Mouse (Mus musculus): ENCODE data around the gene Pamr1. TPM values are rescaled to one million over a fixed set of nuclear protein-coding genes. Genes with fewer than 3 reads are reported as not detected.

The Pamr1 gene
- total RNA-seq, 2 experiments from 2014 or later = 1.5 to 3.8 TPM

DNA sequence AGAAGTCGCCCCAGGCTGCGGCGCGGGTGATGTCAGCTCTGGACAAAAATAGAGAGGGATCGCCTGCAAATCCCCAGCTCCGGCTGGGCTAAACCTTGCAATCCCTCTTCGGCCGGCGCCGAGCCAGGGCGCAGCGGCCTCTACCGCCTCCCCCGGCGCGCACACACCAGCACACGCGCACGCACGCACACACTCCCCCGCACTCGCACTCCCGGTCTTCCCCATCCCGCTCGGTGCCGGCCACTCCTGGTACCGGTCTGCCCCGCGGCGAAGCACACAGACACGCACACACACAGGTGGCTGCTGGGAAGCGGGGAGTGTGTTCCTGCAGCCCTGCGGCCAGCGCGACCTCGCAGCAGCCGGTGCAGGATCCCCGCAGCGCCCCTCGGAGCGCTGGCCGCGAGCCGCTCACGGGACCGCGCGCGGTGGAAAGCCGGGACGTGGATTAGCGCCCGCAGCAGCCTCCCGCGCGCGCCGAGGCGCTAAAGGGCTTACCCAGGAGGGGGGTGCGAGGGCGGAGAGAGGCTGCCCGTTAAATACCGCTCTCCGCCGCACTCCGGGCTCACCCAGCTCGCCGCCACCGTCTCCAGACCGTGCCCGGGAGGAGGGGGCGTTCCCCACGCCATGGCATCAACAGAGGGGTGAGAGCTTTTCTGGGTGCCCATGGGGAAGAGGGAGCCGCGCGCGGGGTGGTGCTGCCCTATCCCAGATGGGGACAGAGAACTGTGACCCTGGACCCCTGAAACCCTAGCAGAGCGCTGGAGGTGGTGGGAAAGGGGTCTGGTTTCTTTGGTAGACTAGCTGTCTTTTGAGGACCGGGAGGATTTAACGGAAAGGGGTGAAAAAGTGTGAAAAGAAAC, 109.1 kb downstream of the Pamr1 start:
- DNase-seq (ENCODE audit: low spot score in 2 of 2) = peak; percentile 11 to 21

DNA sequence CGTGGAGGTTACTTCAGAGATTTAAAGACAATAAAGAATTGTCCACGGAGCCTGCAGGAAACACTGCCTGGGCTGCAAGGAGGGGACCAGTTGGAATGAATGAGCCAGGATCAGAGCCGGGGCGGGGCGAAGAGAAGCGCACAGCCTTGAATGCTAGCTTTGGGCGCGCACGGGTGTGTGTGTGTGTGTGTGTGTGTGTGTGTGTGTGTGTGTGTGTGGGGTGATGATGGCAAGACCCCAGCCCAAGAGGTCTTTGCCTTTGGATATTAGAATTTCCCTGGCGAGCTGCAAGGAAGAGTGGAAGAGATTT, 109.7 kb downstream of the Pamr1 start:
- no peak for DNase-seq (ENCODE audit: low spot score in 2 of 2)

DNA sequence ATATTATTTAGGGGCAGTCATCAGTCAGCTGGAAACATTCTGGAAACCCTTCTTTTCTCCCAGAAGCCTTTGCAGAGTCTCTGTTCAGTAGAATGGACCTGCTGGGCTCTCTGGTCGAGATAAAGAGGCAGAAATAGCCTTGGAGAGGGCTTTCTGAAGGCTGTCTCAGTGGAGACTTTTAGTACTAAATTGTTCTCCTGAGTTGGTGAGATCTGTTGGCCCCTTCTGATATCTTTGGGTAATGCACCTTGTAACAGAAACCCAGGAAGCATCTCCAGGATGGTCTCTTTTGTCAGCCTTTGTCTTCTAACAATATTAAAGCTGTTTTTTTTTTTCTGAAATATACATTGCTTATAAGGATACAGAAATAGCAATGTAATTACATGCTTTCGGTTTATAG, 111.2 kb downstream of the Pamr1 start:
- no peak for DNase-seq (ENCODE audit: low spot score in 2 of 2)

- DNase-seq (ENCODE audit: low spot score in 2 of 2) = no peak
These were observed 113.1 kb downstream of the Pamr1 start for GRCm38 (mm10) chr2:102662911-102663310.

GRCm38 (mm10) chr2:102663339-102663738, 113.5 kb downstream of the Pamr1 start:
- no peak for DNase-seq (ENCODE audit: low spot score in 2 of 2)

GRCm38 (mm10) chr2:102663865-102664264, 114.1 kb downstream of the Pamr1 start:
- DNase-seq (ENCODE audit: low spot score in 2 of 2) = no peak

- no peak for DNase-seq (ENCODE audit: low spot score in 2 of 2)
These were observed 118.2 kb downstream of the Pamr1 start for GRCm38 (mm10) chr2:102667981-102668380.

- no peak for DNase-seq (ENCODE audit: low spot score in 2 of 2)
These were observed 119.8 kb downstream of the Pamr1 start for GRCm38 (mm10) chr2:102669580-102669979.

- no peak for DNase-seq (ENCODE audit: low spot score in 2 of 2)
These were observed 124.8 kb downstream of the Pamr1 start for GRCm38 (mm10) chr2:102674582-102674981.

DNA sequence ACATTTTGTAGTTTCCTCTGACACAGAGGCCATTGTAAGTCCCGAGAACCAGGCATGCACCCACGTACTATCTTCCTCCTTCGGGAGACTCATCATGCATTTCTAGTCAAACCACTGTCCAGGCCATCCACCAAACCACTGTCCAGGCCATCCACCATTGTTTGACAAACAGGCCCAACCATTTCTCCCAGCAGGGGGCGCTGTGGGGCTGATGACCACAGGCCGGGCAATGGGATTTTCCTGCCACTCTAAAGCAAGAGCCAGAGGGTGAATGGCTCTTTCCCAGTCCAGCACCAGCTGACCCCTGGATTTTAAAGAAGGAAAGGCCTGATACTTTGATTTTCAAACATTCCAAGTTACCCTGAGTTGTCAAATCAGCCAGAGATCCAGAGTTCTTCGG, 125.5 kb downstream of the Pamr1 start:
- DNase-seq (ENCODE audit: low spot score in 2 of 2) = peak; percentile 62 to 67

DNA sequence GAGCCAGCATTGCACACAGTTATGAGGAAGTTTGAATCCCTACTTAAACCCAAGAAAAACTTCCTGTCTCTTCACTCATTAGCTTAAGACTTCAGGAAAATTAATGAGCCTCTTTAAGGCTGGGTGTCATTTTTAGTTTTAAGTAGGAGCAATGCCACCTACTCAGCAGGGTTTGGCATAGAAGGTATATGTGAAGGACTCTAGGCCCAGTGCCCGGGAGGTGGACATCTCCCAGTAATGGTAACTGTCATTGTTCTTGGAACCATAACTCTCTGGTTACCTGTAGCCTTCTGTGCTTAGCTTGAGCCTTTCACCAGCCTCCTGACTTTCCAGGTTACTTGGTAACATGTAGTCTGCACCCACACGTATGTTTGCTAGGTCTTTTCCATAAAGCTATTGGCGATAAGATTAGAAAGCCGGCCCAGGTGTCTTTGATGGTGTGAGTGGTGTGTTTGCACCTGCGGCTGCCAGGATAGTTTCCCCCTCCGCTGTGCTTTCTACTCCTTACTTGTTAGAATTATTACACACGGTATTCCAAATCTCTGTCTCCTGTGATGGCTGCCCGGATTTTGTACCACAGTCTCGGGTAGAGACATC, 127.0 kb downstream of the Pamr1 start:
- no peak for DNase-seq (ENCODE audit: low spot score in 2 of 2)

DNA sequence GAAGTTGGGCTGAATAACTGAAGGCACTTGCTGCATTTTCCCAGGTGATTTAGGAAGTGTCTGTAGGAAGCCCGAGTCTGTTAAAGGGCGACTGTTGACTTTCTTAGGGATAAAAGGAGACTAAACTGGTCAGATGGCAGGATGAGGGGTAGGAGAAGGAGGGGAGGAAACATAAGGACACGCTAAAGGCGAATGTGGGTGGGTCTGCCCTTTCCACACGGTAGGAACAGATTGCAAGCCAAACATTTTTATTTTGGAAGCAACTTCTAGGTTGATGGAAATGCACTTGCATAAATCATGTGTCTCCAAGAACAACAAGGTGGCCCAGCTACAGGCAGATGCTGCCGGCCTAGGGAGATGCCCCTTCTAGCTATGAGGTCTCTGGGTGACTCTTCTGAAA, 127.6 kb downstream of the Pamr1 start:
- no peak for DNase-seq (ENCODE audit: low spot score in 2 of 2)

- DNase-seq (ENCODE audit: low spot score in 2 of 2) = no peak
These were observed 131.5 kb downstream of the Pamr1 start for GRCm38 (mm10) chr2:102681351-102681750.

- peak; percentile 28 to 50 for DNase-seq (ENCODE audit: low spot score in 2 of 2)
These were observed 132.4 kb downstream of the Pamr1 start for GRCm38 (mm10) chr2:102682168-102682567.

DNA sequence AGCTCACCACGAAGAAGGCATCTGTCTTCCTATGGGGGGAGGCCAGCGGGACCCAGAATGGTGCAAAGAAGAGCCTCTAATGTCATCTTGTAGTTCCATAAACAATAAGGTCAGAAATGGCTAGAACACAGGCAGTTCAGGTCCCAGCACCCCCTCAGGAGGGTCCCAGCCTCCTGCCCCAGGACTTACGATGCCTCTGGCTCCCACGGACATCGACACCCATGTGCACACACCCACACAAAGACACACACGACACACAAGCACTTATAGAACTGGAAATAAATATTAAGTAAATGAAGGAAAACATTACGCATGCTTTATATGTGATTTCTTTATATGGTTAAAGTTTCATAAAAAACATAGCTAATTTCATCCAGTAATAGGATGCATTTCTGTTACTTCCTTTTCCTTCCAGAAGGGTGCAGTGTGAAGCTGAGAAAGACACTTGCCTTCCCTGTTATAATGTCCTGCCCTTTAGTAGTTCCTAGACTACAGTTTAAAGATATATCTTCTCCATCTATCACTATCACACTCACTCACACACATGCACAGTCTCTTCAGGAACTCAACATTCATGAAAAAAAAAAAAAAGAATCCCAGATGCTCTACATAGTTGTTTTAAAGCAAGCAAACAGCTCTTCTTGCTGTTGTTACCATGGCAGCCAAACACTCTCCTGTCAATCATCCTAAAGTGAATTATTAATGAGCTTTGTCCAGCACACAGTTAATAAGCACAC, 135.7 kb downstream of the Pamr1 start:
- no peak for DNase-seq (ENCODE audit: low spot score in 2 of 2)

DNA sequence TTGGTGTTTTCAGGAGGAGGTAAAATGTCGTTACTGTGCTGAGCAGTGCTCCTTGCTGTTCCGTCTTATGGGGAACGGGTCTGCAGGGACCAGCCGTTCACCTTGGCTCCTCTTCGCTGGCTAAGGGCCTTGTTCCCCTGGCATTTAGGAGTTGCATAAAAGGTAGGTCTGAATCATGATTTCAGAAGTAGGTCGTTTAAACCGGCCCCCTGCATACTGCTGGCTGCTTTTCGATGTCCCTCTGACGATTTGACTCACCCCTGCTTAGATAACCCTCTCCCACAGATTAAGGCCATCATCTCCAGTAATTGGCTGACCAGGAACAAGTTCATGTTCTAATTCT, 136.3 kb downstream of the Pamr1 start:
- DNase-seq (ENCODE audit: low spot score in 2 of 2) = peak in 1 of 2 experiments; percentile 12

Other genes starting within 250 kb of the Pamr1 start
- gene Trim44, start 142.2 kb upstream of the Pamr1 start, total RNA-seq (2021) = 10 to 100 TPM; 65.3 to 66.3 TPM
- under 1 TPM; 0.63 to 0.70 TPM for gene Fjx1, start 97.5 kb upstream of the Pamr1 start, total RNA-seq (2021)
- under 1 TPM; 0.17 to 0.35 TPM for gene Slc1a2, start 108.6 kb downstream of the Pamr1 start, total RNA-seq (2021)